Mouse (Mus musculus) forebrain, embryonic 11.5 days (tissue): ENCODE data around the gene Aknad1. TPM values are rescaled to one million over a fixed set of nuclear protein-coding genes. Genes with fewer than 3 reads are reported as not detected.

Experiments used
- ATAC-seq: fragments of 200-750 bp; cut with Nextera tagmentation; replicated peaks from 2 replicates; pipeline ENCODE4 v1.8.0; 2017; ENCODE audit warnings: moderate TSS enrichment; ENCODE audit not compliant: low FRiP score
- DNase-seq: peaks from one replicate; pipeline ENCODE4 v3.0.0-alpha.2; 2017; ENCODE audit warnings: low spot score
- H3K27ac ChIP-seq: fragments of 300-500 bp; sonication (generic); 2 replicates; pipeline ENCODE4 v1.5.1; 2014; ENCODE audit warnings: low read depth, low read length
- H3K27me3 ChIP-seq: fragments of 300-500 bp; sonication (generic); 2 replicates; pipeline ENCODE4 v1.6.1; 2014; ENCODE audit warnings: mild to moderate bottlenecking, low read length, mixed read lengths; ENCODE audit not compliant: control insufficient read depth, insufficient read depth
- H3K36me3 ChIP-seq: fragments of 300-500 bp; sonication (generic); 2 replicates; pipeline ENCODE4 v1.6.1; 2014; ENCODE audit warnings: mild to moderate bottlenecking, low read length, moderate library complexity, mixed read lengths; ENCODE audit not compliant: control insufficient read depth, insufficient read depth
- H3K4me1 ChIP-seq: fragments of 300-500 bp; sonication (generic); replicated peaks from 2 replicates; pipeline ENCODE4 v1.6.1; 2014; ENCODE audit warnings: low read length, mixed read lengths; ENCODE audit not compliant: control insufficient read depth, insufficient read depth
- H3K4me2 ChIP-seq: fragments of 300-500 bp; sonication (generic); 2 replicates; pipeline ENCODE4 v1.6.1; 2014; ENCODE audit warnings: low read depth, mild to moderate bottlenecking, low read length, moderate library complexity, mixed read lengths; ENCODE audit not compliant: severe bottlenecking
- H3K4me3 ChIP-seq: fragments of 300-500 bp; sonication (generic); 2 replicates; pipeline ENCODE4 v1.5.1; 2014; ENCODE audit warnings: low read depth, low read length
- H3K9ac ChIP-seq: fragments of 300-500 bp; sonication (generic); 2 replicates; pipeline ENCODE4 v1.6.1; 2014; ENCODE audit warnings: low read length
- H3K9me3 ChIP-seq: fragments of 300-500 bp; sonication (generic); 2 replicates; pipeline ENCODE4 v1.6.1; 2016; ENCODE audit warnings: low read length, mixed read lengths; ENCODE audit not compliant: control insufficient read depth
- WGBS: fragments of 180-500 bp; shearing (Covaris S2); extraction: QIAGEN DNeasy Blood & Tissue Kit; methylation state at CpG from one replicate; pipeline ENCODE4 v1.1.7; 2014; 5-methylcytosine and 5-hydroxymethylcytosine counted together
- polyA plus RNA-seq: library from polyadenylated mRNA; unstranded; fragments of >200 nt; fragmentation: Nextera tagmentation; extraction: Ambion mirVana; gene quantifications from 2 replicates; pipeline ENCODE4 v1.2.1, GENCODE M21; 2014

The Aknad1 gene
- not detected in 2 replicates for polyA plus RNA-seq

GRCm38 (mm10) chr3:108739045-108739708 is at the start of gene Aknad1:
Gene Aknad1, plus strand, starts transcription at chr3:108739658.
- H3K27me3 ChIP-seq = no peaks in the 10 kb centered on the region
- DNase-seq = no peak
- 73% methylated on average over 8 of the region's 8 CpGs for WGBS

GRCm38 (mm10) chr3:108689979-108690378 is 49.5 kb upstream of the Aknad1 start:
- H3K9ac ChIP-seq = no peak overlapping the region
- H3K4me1 ChIP-seq = no peaks in the 10 kb centered on the region
- H3K4me3 ChIP-seq = no peak overlapping the region
- WGBS = 81% methylated on average over 4 of the region's 4 CpGs
- H3K4me2 ChIP-seq = no peak overlapping the region
- H3K27me3 ChIP-seq = no peaks in the 10 kb centered on the region
- DNase-seq (no peak), ATAC-seq (no peak)
- no peak overlapping the region for H3K27ac ChIP-seq
- no peaks in the 10 kb centered on the region; the same call in 1 of the 2 replicates for H3K36me3 ChIP-seq
- no peaks in the 10 kb centered on the region for H3K9me3 ChIP-seq

More at GRCm38 (mm10) chr3:108739045-108739708, at the start of gene Aknad1:
- no peak within 1 kb of the TSS for H3K4me2 ChIP-seq
- H3K4me1 ChIP-seq = no peaks in the 10 kb centered on the region
- ATAC-seq = no peak
- H3K36me3 ChIP-seq = no peaks in the 10 kb centered on the region
- no peak within 1 kb of the TSS for H3K27ac ChIP-seq
- no peaks in the 10 kb centered on the region for H3K9me3 ChIP-seq
- no peak within 1 kb of the TSS for H3K9ac ChIP-seq
- no peak within 1 kb of the TSS for H3K4me3 ChIP-seq

- Histone ChIP-seq H3K9me3 (no peaks in the 10 kb centered on the region), H3K9ac (no peak overlapping the region), H3K4me2 (no peak overlapping the region), H3K4me1 (no peaks in the 10 kb centered on the region), H3K27me3 (no peaks in the 10 kb centered on the region), H3K27ac (no peak overlapping the region), H3K4me3 (no peak overlapping the region), H3K36me3 (peaks cover 3% of the 10 kb centered on the region)
- WGBS = 90% methylated on average over 9 of the region's 9 CpGs
- ATAC-seq = no peak
- DNase-seq = no peak
Measured at GRCm38 (mm10) chr3:108694321-108694720, 45.1 kb upstream of the Aknad1 start.

DNA sequence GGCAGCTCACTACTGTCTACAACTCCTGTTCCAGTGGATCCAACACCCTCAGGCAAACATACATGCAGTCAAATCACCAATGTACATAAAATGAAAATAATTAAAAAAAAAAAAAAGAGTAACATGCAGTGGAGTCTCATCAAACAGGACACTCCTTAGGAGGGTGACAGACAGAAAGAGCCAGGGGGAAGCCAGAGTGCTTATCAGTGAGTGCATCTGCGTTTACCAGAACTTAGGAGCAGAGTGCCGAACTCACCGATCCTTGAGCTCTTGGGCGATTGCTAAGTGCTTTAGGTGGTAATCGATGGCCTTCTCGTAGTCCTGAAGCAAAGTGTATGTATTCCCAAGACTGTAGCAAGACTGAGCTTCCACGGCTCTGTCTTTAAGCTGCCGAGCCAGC is 40.8 kb upstream of the Aknad1 start:
- Histone ChIP-seq H3K4me1 (no peaks in the 10 kb centered on the region), H3K27ac (no peak overlapping the region), H3K9me3 (no peaks in the 10 kb centered on the region), H3K4me2 (no peak overlapping the region), H3K9ac (no peak overlapping the region), H3K27me3 (no peaks in the 10 kb centered on the region), H3K36me3 (peaks cover 7% of the 10 kb centered on the region), H3K4me3 (no peak overlapping the region)
- DNase-seq (no peak), ATAC-seq (no peak)
- WGBS = 93% methylated on average over 8 of the region's 8 CpGs

GRCm38 (mm10) chr3:108699786-108700185 is 39.7 kb upstream of the Aknad1 start:
- DNase-seq (no peak), ATAC-seq (no peak)
- Histone ChIP-seq H3K9me3 (no peaks in the 10 kb centered on the region), H3K27ac (no peak overlapping the region), H3K4me2 (no peak overlapping the region), H3K4me3 (no peak overlapping the region), H3K4me1 (no peaks in the 10 kb centered on the region), H3K36me3 (peaks cover 7% of the 10 kb centered on the region), H3K27me3 (no peaks in the 10 kb centered on the region), H3K9ac (no peak overlapping the region)
- WGBS = 90% methylated on average over 4 of the region's 4 CpGs

DNA sequence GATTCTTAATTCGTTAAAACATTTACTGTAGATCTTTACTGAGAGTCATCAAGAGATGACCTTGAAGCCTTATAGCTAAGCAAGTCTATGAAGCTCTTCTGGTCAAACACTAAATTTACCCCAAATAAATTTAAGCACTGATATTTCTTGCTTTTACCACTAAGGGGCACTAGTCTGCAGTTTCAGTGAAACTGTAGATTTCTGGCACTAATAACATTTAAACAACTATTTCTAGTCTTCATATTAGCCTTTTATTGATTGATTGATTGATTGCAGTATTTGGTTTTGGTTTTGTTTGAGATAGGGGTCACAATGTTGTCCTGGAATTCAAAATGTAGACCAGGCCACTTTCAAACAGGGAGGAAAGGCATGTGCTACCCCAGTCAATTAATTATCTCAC is 38.2 kb upstream of the Aknad1 start:
- DNase-seq = no peak
- Histone ChIP-seq H3K27ac (no peak overlapping the region), H3K36me3 (peaks cover 7% of the 10 kb centered on the region), H3K4me2 (no peak overlapping the region), H3K4me1 (no peaks in the 10 kb centered on the region), H3K9me3 (no peaks in the 10 kb centered on the region), H3K9ac (no peak overlapping the region), H3K4me3 (no peak overlapping the region), H3K27me3 (no peaks in the 10 kb centered on the region)
- no peak for ATAC-seq
- 83% methylated on average over 1 of the region's 1 CpGs for WGBS

DNA sequence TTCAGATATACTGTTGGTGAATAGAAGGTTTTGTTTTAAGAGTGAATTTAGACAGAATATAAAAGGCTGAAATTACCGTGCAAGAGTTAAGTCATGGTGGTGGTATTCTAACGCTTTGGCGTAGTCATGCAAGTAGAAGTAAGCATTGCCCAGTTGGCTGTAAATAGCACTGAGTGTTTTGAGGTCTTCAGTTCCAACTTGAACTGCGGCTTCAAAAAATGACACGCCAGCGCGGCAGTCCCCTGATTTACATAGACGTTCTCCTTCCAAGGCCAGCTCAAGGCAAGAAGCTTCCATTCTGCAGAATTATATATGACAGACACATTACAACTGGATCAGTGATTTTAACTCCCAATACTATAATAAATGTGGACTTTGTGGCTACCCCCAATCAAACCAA is 36.7 kb upstream of the Aknad1 start:
- Histone ChIP-seq H3K9ac (no peak overlapping the region), H3K4me2 (no peak overlapping the region), H3K27ac (no peak overlapping the region), H3K4me3 (no peak overlapping the region), H3K9me3 (no peaks in the 10 kb centered on the region), H3K27me3 (no peaks in the 10 kb centered on the region), H3K36me3 (peaks cover 4% of the 10 kb centered on the region), H3K4me1 (no peaks in the 10 kb centered on the region)
- DNase-seq = no peak
- 94% methylated on average over 8 of the region's 8 CpGs for WGBS
- no peak for ATAC-seq

- Histone ChIP-seq H3K4me2 (no peak overlapping the region), H3K27ac (no peak overlapping the region), H3K4me1 (peaks cover 3% of the 10 kb centered on the region; the same call in 1 of the 2 replicates), H3K36me3 (no peaks in the 10 kb centered on the region; the same call in 1 of the 2 replicates), H3K4me3 (no peak overlapping the region), H3K9ac (no peak overlapping the region), H3K27me3 (no peaks in the 10 kb centered on the region), H3K9me3 (no peaks in the 10 kb centered on the region; the same call in 1 of the 2 replicates)
- no peak for DNase-seq
- ATAC-seq = no peak
- 93% methylated on average over 5 of the region's 5 CpGs for WGBS
Measured at GRCm38 (mm10) chr3:108711296-108711695, 28.2 kb upstream of the Aknad1 start.
